Mouse (Mus musculus) embryonic fibroblast, embryonic 13.5 days (primary cell): ENCODE data around the gene Prl7d1. TPM values are rescaled to one million over a fixed set of nuclear protein-coding genes. Genes with fewer than 3 reads are reported as not detected.
"Not testable (repeated sequence)": the region's sequence is repeated elsewhere in the genome, so short reads cannot be mapped to it uniquely, and the experiment has no call there.

ENCODE experiments used
- H3K27ac ChIP-seq: 2 replicates; pipeline ENCODE4 v1.5.1; 2012; ENCODE audit warnings: low read length, control low read depth, inconsistent platforms; ENCODE audit not compliant: insufficient read depth
- H3K4me1 ChIP-seq: 2 replicates; pipeline ENCODE4 v1.6.1; 2011; ENCODE audit warnings: low read length; ENCODE audit not compliant: control insufficient read depth, insufficient read depth
- H3K4me3 ChIP-seq: 2 replicates; pipeline ENCODE4 v1.5.1; 2011; ENCODE audit warnings: mild to moderate bottlenecking, control low read depth, low read length; ENCODE audit not compliant: insufficient read depth
- CTCF ChIP-seq: IDR thresholded peaks from 2 replicates; pipeline ENCODE4 v1.5.1; 2011; ENCODE audit warnings: mild to moderate bottlenecking, control low read depth, low read length, moderate library complexity, borderline replicate concordance; ENCODE audit not compliant: insufficient read depth
- POLR2A ChIP-seq: IDR thresholded peaks from 2 replicates; pipeline ENCODE4 v1.6.1; 2011; ENCODE audit warnings: low read depth, mild to moderate bottlenecking, control low read depth, low read length, moderate library complexity
- polyA plus RNA-seq: library from polyadenylated mRNA; stranded (reverse); fragments of >200 nt; gene quantifications from 2 replicates; pipeline ENCODE4 v1.2.4, GENCODE M21; 2011; ENCODE audit warnings: low read depth; ENCODE audit not compliant: missing spikeins, insufficient read length

Prl7d1 gene
- polyA plus RNA-seq: not detected in 2 replicates

DNA sequence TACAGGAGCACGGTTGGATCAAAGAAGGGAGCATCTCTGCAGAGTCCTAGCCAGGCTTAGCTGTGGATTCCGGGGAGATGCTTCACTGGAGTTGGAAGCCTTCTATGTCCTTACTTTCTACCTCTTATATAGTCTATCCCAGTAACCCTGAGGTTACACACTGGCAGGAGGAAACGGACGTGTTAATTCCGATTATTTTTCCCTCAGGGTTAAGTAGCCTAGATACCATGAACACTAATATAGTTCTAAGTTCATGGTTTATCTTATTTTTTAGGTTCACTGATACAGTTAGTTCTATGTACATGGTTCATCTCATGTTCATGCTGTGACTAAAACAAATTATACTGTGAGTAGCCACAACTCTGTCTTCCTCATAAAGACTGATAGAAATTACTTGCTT lies at the start of gene Prl7d1:
Gene Prl7d1, minus strand, starts transcription at position 101 of the 400 bp plus-strand sequence.
- H3K27ac ChIP-seq: no peak within 1 kb of the TSS
- H3K4me3 ChIP-seq: no peak within 1 kb of the TSS
- TF ChIP-seq POLR2A (no peak), CTCF (no peak)
- H3K4me1 ChIP-seq: no peaks in the 10 kb centered on the region

DNA sequence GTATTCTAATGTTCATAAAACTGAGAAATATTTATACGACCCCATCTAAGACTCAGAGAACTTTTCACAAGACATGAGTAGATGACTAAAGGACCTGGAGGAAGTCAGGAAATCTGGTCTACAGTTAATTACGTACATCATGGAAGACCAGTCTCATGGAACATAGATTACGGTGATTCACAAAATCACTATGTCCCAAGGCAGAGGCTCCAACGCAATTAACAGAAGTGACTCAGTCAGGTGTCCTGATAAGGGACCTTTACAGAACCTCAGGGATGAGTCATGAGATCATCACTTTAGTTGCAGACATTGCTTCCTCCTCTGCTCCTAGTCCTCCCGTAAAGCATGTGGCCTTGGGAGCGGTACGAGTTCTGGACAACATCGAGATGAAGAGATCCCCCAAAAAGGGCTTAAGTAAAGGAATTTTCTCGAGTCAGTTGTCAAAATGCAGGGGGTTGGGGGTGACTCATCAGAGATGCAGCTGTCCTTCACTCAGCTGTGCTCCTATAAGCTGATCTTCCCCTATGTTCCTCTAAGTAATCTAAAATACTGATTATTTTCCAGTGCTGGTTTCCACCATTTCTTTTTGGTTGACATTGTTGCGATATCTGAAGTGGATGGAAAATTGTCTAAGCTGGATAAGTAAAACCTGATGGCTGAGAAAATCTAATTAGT lies 18.1 kb upstream of the Prl7d1 start:
- H3K4me1 ChIP-seq: peaks cover 2% of the 10 kb centered on the region; the same call in 1 of the 2 replicates
- no peak overlapping the region; the same call in 1 of the 2 replicates for H3K27ac ChIP-seq
- TF ChIP-seq POLR2A (no peak), CTCF (no peak)
- H3K4me3 ChIP-seq: no peak overlapping the region

DNA sequence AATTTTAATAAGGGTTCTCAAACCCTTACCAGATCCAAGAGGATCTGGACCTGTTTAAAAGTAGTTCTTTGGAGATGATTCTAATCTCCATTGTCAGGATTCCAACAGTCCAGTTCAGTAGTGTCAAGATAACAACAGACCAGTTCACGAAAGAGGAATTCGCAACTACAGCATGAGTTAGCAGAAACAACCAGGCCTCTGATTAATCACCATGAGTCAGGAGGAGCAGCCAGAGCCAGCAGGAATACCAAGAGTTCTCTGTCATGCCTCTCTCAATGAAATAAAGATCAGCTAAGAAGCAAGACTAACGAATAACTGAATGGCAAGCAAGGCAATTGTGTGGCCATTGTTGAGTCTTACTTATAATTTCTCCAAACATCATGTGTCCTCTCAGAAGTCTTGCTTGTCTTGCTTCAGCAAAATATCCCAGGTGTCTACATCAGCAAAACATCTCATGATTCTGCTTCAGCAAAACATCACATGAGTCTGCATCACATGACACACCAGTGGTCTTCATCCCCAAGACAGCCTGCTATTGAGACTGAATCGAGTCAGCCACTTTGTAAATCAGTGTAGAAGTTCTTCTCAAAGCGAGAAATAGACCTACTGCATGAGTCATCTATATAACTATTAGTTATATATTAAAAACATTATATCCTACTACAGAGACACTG lies 13.9 kb upstream of the Prl7d1 start:
- not testable (repeated sequence) for H3K4me1 ChIP-seq, H3K4me3 ChIP-seq
- H3K27ac ChIP-seq: peak overlapping the region; percentile 99

DNA sequence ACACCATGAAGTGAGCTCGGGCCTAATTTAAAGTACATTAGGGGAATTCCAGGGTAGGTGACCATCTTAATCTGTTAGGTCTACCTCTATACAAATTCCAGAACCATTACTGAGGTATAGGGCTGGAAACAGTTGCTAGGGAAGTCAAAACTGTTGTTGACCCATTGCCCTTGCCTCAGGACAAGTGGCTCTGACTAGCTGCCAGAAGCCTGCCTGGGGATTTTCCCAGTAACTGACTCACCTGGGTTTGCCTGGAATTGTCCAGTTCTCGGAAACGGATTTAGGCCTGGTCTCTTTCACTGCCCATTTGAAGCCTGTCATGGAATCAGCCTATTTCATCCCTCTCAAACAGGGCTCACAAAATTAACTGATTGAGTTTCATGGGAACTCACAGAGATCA lies 8.5 kb upstream of the Prl7d1 start:
- H3K4me3 ChIP-seq, H3K4me1 ChIP-seq, H3K27ac ChIP-seq: not testable (repeated sequence)

DNA sequence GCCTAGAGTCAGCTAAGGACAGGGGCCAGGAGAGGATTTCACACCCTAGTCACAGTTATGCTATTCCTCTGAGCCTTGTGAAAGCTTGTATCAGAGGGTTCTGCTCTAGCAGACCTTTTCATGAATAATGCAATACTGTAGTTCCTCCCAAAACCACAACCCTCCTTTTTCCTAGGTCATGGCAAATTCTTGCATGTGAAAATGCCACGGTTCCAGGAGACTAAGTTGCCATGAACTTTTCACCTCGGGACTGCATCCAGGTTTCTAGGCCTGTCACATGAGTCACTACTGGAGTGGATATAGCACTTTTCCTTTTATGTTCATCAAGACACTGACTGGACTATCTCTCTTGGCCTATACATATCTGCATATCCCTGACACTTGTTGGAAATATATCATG lies 10.0 kb downstream of the Prl7d1 start:
- Histone ChIP-seq H3K4me1 (no peaks in the 10 kb centered on the region), H3K27ac (peak overlapping the region; percentile 68; the same call in 1 of the 2 replicates), H3K4me3 (no peak overlapping the region)
- TF ChIP-seq CTCF: no peak
- no peak for TF ChIP-seq POLR2A

DNA sequence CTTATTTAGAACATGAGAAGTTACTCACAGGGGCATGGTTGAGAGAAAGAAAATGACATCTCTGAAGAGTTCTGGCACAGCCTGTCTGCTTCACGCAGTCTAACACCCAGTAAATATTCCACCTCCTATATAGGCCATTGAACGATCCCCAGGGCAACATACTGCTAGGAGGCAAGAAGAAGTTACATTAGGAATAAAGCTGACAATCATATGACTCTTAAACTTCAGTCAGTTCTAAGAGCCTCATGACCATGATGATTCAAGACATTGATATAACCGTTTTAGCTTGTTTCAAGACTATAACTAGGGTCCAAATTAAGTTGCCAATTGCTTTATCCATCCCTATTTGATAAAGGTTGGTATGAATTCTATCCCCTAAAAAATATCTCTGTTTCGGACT lies 48.6 kb downstream of the Prl7d1 start, which contains the start of gene Prl7a2:
Gene Prl7a2, minus strand, starts transcription at position 101 of the 400 bp plus-strand sequence.
- Histone ChIP-seq H3K4me1 (no peaks in the 10 kb centered on the region), H3K4me3 (no peak within 1 kb of the TSS), H3K27ac (no peak within 1 kb of the TSS)
- TF ChIP-seq CTCF (no peak), POLR2A (no peak)

DNA sequence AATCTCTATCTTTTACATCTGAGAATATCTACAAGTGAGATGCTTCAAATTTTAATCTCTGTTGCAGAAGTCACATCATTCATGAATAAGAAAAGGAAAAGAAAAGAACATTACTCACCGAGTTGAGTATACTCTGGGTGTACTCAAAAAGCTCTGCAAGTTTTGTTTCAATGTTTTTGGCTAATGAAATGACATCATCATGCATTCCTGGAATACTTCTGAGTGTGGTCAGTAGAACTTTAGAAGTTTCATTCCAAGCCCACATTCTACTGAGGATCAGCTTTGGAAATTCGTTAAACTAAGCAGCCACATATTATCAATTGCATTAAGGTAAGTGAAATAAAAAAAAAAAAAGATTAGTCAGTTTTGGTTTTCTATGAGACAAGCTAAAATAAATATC lies 55.8 kb downstream of the Prl7d1 start:
- no peak for TF ChIP-seq CTCF
- no peak for TF ChIP-seq POLR2A
- Histone ChIP-seq H3K27ac (no peak overlapping the region), H3K4me3 (no peak overlapping the region), H3K4me1 (no peaks in the 10 kb centered on the region)

Other genes starting within 250 kb of the Prl7d1 start
- gene Prl8a8, start 203.5 kb downstream of the Prl7d1 start, polyA plus RNA-seq: not detected in 2 replicates
- gene Prl8a9, start 152.1 kb downstream of the Prl7d1 start, polyA plus RNA-seq: not detected in 2 replicates
- gene Prl8a1, start 134.6 kb downstream of the Prl7d1 start, polyA plus RNA-seq: not detected in 2 replicates
- gene Prl7b1, start 106.2 kb downstream of the Prl7d1 start, polyA plus RNA-seq: not detected in 2 replicates
- not detected in 2 replicates for gene Prl7a1, start 74.2 kb downstream of the Prl7d1 start, polyA plus RNA-seq
- not detected in 2 replicates for gene Prl7a2, start 48.7 kb downstream of the Prl7d1 start, polyA plus RNA-seq
- not detected in 2 replicates for gene Prl7c1, start 64.1 kb upstream of the Prl7d1 start, polyA plus RNA-seq
- not detected in 2 replicates for gene Prl2a1, start 84.9 kb upstream of the Prl7d1 start, polyA plus RNA-seq
- gene Prl2c1, start 132.6 kb upstream of the Prl7d1 start, polyA plus RNA-seq: not detected in 2 replicates